Mouse (Mus musculus): Measurements from ENCODE around the gene Ccdc134.
"Not testable (repeated sequence)": the region's sequence is repeated elsewhere in the genome, so short reads cannot be mapped to it uniquely, and the experiment has no call there.

Ccdc134 gene

DNA sequence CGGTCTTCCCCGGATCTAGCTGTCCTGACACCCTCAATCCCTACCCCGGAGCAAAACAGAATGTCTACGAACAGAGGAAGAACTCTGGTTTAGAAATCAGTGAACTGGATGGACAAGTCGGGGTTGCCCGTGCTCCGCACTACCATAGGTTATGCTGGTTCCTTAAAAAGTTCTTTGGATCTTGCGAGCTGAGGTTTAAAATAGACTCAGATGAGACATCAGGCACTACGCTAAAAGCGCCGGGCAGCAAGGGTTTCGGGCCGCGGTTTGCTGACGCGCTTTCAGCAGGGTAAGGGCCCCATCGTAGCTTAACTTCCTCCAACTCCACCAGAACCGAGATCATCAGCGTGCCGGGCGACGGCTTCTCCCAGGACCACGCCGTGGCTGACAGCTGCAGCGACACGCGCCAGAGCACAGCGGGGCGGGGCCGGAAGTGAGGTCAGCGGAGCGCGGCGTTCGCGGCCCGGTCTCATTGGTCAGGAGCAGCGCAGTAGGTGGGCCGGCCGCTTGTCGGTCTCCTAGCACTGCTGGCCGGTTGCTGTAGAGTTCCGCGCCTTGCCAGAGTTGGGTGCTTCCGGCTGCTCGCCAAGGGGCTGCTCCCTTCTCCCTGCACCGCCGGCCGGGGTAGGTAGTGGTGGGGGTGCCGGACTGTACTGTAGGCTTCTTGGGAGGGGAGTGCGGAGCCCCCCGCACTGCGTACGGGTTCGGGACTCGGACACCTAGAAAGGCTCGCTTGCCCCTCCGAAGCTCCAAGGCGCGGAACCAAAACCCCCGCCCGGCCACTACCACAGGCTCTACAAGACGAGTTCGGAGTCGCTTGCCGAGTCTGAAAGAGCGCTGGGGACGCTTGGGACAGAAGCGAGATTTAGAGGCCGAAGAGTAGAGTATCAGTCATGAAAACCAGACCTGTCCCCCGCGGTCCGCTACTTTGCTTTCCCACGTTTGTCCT, at the start of gene Ccdc134:
TSS of gene Ccdc134 (plus strand) at position 497 of the 949 bp plus-strand sequence.
- peak; percentile 96 for ATAC-seq (ENCODE audit: low TSS enrichment)

DNA sequence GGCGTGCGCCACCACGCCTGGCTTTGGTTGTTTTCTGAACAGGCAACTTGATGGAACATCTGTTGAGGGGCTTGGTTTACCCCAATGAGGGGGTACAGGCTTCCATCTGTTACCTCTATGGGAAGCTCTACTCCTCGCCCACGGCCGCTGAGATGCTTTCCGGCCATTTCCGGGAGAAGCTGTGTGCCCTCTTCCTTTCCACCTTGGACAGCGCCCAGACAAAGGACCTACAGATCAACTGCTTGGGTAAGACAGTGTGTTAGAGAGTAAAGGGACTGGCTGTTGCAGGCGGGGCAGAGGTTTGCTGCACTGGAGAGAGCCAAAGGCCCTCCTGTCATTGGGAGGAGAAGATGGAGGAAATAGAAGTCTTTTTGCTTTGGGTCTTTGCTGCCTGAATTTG, 47.8 kb upstream of the Ccdc134 start:
- no peak for ATAC-seq (ENCODE audit: low TSS enrichment)

DNA sequence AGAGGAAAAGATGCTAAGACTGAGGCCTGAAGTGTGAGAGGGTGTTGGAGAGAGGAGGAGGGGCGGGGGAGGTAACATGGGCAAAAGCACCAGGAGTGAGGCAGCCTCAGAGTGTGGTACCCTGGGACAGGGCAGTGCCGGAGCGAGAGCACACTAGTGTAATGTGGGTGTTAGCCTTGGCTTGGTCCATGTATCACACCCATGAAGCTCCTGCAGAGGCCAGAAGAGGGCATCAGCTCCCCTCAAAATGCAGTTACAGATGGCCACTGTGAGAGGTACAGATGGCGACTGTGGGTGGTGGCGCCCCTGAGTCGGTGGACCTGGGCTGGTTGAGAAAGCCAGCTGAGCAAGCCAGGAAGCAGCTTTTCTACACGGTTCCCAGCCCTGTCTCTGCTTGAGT, 46.6 kb upstream of the Ccdc134 start:
- peak; percentile 72 for ATAC-seq (ENCODE audit: low TSS enrichment)

DNA sequence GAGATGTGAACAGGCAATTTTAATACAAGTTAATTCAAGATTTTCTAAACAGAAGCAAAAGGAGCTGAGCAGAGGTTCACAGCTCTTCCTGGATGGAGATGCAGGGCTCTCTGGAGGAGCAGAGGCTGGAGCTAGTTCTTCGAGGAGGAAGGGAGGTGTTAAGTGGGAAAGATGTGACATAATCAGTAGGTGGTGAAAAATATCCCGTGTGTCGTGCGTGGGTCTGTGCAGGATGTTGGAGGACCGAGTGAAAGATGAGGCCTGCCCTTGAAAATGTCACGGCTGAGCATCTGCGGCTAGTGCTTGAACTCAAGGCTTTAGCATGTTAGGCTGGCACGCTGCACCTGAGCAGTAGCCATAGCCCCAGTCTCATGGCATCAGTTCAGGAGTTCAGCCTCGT, 42.1 kb upstream of the Ccdc134 start:
- peak; percentile 69 for ATAC-seq (ENCODE audit: low TSS enrichment)

DNA sequence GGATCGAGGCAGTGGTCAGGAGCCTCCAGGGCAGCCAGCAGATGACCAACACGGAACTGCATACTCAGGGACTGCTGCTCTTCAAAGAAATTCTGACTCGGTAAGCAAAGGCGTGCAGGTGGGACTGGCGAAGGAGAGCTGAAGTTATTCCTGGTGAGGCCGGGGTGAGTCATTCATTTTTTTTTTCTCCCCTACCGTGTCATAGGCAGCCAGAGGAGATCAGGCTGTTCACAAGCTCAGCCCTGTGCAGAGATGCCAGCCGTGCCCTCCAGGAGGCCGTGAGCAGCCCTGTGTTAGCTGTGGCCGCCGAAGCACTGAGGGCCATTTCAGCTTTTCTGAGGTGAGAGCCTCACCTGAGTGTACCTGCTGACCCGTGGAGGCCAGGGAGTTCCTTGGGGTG, 41.6 kb upstream of the Ccdc134 start:
- ATAC-seq (ENCODE audit: low TSS enrichment) = peak; percentile 54

DNA sequence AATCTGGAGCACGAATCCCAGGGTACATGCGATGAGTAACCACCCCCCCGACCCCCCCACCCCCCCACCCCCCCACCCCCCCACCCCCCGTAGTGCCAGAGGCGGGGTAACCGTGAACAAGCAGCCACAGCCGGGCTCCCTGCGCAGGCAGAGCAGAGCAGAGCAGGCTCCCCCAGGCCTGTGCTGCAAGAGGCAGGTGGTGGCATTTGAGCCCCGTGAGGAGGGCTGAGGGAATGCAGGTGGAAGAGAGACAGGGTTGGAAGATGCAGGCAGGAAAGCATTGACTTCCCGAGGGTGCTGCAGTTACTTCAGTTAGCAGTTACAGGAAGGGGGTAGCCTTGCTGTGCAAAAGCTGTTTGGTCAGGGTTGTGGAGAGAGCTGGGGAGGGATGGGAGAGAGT, 40.5 kb upstream of the Ccdc134 start:
- peak; percentile 43 for ATAC-seq (ENCODE audit: low TSS enrichment)

DNA sequence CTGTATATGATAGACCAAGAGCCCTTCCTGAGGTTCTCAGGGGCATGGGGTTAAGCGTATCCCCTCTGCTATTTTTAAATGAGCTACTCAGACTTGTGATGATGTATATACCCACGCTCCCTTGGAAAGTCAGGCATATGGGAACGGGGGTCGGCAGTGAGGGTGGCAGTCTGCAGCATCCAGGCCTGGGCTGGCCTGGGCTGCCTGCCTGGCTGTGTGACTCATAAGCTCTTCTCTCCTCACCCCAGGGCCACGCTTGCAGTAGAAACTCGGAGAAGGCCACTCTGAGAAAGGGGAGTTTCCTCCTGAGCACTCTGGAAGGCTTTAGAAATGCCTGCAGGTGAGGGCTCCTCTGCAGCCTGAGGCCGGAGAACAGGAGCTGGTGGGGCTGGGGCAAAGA, 36.7 kb upstream of the Ccdc134 start:
- ATAC-seq (ENCODE audit: low TSS enrichment) = peak; percentile 39; the same call in 1 of the 2 replicates

DNA sequence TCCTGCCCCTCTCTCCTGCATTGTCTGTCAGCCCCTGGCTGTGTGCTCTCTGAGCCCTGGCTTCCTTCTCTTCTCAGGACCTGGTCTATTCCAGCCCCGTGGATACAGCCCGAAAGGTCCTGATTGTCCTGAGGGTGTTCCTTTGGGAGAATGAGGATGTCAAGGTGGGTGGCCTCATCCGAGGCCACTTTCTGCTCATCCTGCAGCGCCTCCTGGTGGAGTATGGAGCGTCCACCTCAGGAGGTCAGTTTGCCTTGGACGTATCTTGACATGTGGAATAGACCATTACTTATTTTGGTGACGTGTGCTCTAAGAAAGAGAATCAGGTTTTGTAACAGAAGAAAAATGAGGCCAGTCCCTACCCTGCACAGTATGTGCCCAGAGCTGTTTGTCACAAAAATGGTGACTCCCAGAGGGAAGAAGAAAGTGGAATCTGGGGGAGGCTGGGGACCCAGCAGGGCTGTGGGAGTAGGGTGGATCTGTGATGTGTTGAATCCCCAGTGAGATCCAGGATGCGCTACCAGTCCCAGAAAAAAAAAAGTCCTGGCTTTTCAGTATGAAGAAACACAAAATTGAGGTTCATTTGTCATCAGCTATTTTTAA, 20.7 kb upstream of the Ccdc134 start:
- peak; percentile 93 for ATAC-seq (ENCODE audit: low TSS enrichment)

DNA sequence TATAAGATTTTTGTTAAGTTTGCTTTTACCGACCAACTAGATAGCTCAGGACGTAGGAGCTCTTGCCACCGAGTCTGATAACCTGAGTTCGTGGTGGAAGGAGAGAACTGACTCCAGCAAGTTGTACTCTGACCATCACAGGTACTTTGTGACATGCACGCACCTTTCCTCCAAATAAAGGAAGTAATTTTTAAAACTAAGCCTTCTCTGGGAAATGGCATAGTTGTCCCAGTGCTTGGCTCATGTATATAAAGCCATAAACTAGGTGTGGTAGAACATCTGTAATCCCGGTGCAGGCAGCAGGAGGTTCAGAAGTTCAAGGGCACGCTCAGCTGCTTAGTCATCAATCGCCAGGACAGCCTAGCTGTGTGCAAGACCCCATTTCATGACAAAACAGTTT, 7.2 kb upstream of the Ccdc134 start:
- ATAC-seq (ENCODE audit: low TSS enrichment) = no peak

DNA sequence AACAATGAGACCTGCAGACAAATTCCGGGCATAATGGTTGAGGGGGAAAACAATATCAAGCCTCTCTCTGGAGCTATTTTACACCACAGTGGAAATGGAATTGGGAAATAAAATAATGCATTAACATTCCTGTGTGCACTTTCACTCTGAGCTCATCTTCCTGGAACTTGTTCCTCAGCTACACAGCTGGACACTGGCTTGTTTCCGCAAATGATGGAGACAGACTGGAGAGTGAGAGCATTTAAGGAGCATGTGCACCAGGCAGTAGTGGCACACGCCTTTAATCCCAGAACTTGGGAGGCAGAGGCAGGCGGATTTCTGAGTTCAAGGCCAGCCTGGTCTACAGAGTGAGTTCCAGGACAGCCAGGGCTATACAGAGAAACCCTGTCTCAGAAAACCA, 1.0 kb upstream of the Ccdc134 start:
- not testable (repeated sequence) for ATAC-seq (ENCODE audit: low TSS enrichment)

DNA sequence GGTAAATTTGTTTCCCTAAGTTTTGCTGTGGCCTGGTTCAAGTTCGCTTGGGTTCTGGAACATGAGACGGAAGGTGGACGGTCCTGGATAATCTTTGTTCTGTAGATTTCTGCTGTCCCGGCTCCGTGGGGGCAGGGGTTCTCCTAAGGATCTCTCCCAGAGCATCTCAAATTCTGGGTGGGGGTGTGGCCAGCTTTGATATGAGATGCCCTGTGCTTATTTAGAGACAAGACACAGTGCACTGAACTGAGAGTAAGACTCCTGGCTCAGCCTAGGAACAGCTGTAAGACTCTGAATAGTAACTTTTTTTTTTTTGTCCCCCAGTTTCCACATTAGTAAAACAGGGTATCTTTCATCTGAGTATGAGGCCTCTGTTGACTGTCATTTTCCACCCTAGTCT, 676 bp downstream of the Ccdc134 start:
- no peak for ATAC-seq (ENCODE audit: low TSS enrichment)

DNA sequence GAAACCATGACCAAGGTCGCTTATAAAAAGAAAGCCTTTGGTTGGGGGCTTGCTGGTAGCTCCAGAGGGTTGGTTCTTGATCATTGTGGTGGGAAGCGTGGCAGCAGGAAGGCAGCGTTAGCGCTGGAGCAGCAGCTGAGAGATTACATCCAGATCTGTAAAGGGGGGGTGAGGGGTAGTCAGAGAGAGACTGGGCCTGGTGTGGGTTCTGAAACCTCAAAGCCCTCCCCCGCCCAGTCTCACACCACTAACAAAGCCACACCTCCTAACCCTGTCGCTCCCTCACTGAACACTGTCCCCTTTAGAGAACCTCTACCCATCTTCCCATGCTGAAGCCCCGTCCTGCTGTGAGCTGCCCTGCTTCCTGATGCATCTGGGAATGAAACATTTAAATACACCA, 2.9 kb downstream of the Ccdc134 start:
- ATAC-seq (ENCODE audit: low TSS enrichment) = no peak

DNA sequence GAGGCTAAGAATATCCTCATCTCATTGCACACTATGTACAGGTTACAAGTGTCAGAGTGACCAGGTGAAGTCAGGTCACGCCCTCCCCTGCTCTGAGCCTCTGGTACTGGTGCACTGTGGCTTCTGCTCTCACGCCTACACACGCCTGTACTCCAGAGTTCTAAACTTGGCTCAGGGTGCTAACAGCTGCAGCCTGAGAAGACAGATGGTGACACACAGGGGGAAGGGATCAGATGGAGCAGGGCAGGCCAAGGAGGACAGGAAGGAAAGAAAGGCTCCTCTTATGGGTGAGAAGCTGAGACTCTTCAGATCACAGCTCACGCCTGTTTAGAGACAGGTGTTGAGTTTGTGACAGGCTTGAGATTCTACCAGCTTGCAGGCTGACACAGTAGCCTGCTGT, 7.7 kb downstream of the Ccdc134 start:
- ATAC-seq (ENCODE audit: low TSS enrichment) = peak; percentile 47; the same call in 1 of the 2 replicates

DNA sequence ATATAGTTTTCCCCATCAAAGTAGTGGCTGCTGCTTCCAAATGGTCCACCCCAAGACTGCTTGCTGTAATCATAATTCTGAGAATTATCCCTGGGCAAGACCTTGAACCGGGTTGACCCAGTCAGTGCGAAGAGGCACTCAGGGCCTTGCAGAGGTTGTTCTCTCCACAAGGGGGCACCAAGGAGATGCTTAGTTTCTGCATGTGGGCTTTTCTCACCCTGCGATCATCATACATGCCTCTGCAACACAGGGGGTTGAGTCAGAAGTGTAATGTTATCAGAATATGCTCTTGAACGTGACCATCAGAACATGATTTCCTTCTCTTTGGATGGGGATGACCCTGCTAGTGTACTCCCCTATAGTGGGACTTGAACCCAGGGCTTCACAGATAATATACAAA, 10.8 kb downstream of the Ccdc134 start:
- ATAC-seq (ENCODE audit: low TSS enrichment) = peak; percentile 52; the same call in 1 of the 2 replicates

DNA sequence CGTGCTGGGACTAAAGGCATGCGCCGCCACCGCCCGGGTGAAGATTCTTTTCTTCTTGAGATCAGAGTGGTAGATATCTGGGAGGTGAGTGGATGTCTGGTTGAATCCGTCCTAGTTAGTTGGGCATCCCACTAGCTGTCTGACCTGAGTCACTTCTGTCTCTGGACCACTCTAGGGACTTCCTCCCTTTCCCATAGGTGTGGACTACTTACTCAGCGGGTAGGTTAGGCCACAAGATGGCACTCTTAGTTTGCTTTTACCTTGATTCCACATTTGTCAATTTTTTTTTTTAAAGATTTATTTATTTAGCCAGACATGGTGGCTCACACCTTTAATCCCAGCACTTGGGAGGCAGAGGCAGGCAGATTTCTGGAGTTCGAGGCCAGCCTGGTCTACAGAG, 11.5 kb downstream of the Ccdc134 start:
- ATAC-seq (ENCODE audit: low TSS enrichment) = no peak

DNA sequence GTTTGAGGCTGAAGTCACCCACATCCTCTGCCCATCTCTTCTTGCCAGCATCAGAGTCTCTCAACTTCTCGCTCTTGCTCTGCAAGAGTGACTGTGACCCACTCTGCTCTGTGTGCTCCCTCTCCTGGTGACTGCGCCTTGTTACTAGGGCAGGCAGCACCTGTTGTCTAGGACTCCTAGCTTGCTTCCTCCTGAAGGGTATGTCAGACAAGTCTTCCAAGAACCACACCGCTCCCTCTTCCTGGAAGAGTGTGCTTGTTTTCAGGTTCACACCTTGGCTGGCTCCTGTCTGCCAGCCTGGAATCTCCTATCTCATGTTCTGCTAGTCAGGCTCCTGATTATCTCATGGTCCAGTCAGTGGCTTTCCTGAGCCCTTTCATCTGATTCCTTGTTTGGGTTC, 12.6 kb downstream of the Ccdc134 start:
- no peak for ATAC-seq (ENCODE audit: low TSS enrichment)

DNA sequence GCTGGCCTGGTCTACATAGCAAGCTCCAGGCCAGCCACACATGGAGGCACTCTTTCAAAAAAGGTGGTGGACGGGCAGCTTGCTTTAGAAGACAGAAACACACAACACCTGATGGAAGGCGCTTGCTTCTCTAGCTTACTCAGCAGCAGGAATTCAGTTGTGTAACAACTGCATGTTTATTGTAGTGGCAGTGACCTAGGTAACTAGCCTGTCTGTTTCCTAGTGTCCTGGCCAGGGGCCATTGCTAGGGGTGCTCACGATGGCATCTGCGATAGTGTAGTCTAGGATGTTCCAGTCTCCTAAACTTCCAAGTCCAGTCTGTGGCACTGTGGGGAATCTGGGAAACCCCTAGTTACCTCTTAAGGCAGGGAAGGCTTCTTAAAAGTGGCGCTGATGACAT, 16.4 kb downstream of the Ccdc134 start:
- ATAC-seq (ENCODE audit: low TSS enrichment) = no peak

DNA sequence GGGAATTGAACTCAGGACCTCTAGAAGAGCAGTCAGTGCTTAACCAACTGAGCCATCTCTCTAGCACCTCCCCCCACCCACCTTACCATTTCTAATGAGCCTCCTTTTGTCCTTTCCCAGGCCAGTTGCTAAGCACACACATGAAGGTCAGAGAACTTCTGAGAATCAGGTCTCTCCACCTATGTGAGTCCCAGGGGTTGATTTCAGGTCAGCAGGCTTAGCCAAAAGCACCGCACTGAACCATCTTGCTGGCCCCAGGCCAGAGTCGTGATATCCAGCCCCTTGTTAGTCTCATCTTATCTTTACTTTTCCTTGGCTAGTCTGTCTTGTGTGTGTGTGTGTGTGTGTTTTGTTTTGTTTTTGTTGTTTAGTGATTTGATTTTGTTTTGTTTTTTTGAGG, 17.7 kb downstream of the Ccdc134 start:
- ATAC-seq (ENCODE audit: low TSS enrichment) = no peak

DNA sequence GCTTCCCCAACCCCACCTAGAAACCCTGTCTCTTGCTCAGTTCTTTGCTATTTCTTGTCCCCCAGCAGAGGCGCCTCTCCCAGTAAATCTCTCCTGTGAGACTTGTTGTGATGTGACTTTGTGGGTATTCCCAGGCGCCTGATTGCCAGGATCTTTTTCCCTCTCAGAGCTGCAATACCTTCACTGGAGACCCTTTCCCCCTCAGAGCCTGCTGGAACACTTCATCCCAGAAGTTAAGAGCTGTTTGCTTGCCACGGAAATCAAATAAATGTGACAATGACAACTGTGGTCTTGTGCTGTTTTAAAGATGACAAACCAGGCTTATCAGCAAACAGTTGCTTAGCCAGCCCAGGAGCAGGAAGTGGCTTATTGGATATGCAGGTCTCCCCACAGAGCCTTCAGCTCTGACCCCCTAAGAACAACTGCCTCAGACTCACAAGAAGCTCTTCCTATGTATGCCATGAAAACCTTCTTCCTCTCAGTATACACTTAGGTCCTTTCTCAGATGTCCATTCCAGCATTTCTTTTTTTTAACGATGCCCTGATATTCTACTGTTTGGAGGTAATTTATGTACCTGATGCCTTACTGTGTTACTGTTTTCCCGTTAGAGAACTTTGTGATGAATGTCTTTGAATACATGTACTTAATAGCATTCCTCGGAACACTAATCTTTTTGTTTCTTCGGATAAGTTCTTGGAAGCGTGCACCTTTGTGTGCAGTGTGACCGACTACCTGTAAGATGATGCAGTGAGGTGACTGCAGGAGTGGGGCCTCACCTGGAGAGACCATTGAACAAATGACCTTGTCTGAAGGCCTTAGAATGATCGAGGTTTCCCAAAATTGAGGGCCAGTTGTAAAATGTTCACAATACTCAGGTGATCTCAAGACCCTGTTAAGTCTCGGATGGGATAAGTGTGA, 18.4 kb downstream of the Ccdc134 start:
- no peak for ATAC-seq (ENCODE audit: low TSS enrichment)

DNA sequence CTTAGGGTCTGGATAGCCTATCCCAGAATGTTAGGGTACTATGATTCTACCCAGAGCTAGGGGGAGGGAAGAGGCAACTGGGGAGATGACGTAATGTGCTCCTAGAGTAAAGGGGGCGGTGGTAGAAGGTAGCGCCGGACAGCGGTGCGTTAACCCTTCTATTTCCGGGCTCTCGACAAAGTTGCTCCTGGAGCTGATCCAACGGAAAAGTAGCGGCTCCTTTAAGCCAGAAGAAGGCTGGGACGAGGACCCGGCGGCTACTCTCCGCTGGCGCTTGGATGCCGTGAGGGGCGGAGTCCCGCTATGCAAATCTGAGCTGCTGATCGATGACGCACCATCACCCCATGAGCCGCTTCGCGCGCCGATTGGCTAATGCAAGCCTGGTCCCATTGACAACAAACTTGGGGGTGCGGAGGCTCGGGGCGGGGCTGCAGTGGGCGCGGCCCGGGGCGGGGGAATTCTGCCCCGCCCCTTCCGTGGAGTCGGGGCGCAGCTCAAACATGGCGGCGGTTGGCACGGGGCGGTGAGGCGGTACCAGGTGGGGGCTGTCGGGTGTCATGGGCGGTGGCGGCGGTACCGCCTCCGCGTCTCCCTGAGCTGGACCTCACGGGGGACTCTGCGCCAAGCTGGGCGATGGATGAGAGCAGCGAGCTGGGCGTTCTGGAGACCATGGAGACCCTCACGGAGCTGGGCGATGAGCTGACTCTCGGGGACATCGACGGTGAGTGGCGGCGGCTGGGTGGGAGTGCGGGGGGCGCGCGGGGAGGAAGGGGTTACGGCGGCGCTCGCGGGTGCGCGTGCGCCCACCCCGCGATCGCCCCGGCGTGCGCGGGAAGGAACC, 19.3 kb downstream of the Ccdc134 start, which contains the start of gene Srebf2:
TSS of gene Srebf2 (plus strand) at position 412 of the 841 bp plus-strand sequence.
- peak; percentile 92 for ATAC-seq (ENCODE audit: low TSS enrichment)

DNA sequence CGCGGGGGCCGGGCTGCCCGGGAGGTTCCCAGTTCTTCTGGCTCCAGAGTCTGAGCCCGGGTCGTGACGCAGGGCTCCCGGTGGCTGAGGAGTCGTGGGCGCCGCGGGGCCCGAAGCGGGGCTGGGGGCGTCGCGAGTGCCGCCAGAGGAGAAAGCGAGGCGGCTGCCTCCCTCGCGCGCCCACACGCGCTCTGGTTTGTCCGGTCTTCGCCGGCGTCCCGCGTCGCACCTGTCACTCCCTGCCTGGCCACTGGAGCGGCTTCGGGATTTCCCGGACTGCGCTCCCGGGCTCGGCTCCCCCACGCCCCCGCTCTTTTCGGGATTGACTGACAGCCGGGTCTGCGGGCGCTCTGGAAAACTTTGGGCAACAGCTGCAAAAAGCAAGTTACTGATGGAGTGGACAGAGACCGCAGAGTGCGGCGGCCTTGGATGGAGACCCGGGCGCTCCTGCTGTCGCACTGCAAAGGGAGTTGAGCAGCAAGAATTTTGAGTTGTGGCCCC, 19.9 kb downstream of the Ccdc134 start:
- peak; percentile 35 for ATAC-seq (ENCODE audit: low TSS enrichment)

Data from frontal cortex, adult (tissue).